Mouse (Mus musculus): ENCODE measurements at regions not wholly inside any gene's neighbourhood (a gene's known extent, or its start where the extent isn't known, plus 50 kb on each side); places are given as distances from the start of the nearest gene placed in this dataset.

DNA sequence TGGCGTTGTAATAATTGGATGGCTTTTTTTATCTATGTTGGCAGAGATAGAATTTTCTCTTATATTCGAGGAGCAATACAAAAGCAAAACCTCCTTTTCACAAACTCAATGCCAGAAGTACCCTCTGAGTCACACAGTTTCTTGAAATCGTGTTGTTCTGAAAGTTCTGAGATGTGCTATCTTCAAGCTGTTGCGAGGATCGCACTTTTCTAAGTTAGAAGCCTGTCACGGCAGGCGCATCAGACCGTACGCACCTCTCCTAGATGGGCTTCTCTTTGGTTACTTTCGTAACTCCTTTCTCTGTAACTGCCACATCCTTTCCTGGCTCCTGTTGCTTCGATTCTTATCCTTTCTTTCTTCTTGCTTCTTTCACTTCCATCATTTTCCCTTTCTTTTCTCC lies 271.2 kb upstream of the Arrdc3 start:
- Histone ChIP-seq H3K27me3 (no peaks in the 10 kb centered on the region), H3K36me3 (no peaks in the 10 kb centered on the region), H3K9me3 (no peaks in the 10 kb centered on the region), H3K9ac (replicated peaks) (no peak overlapping the region), H3K4me2 (replicated peaks) (no peak overlapping the region), H3K27ac (replicated peaks) (no peak overlapping the region), H3K4me1 (peaks cover 9% of the 10 kb centered on the region; the same call in 1 of the 2 replicates), H3K4me3 (no peak overlapping the region)
- 84% methylated on average over 11 of the region's 11 CpGs for WGBS
- ATAC-seq (ENCODE audit: low FRiP score, low read depth): no peak

DNA sequence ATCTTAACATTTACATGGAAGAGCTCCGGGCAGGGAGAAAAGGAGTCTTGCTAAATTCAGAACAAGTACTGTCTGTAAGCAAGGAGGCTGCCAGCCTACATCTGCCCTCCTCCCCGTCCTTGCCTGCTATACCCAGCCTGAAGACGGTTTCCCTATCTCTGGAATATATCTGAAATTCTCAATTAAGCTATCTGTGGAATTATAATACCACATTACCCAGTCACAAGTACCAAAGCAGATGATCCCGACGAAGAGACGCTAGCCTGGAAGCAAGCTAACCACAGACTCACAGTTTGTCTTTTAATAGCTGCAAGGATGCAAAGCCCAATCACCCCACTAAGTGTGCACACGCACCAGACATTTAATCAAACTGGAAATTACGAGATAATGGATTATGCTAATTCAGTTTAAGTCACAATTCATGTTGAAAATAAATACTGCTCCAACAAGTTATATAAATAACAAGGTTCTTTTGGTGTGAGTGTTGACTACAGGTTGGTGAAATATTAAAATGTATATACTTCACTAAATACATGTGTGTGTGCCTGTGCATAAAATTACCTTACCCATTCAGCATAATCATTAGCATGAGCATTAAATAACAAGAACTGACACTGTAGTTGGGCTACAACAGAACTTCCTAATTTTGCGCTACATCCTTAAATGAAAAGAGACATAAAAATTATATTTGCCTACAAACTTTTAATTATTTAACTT lies 269.9 kb upstream of the Arrdc3 start:
- no peak overlapping the region for H3K27ac ChIP-seq (replicated peaks)
- peaks cover 9% of the 10 kb centered on the region; the same call in 1 of the 2 replicates for H3K4me1 ChIP-seq
- no peaks in the 10 kb centered on the region for H3K9me3 ChIP-seq
- no peaks in the 10 kb centered on the region for H3K36me3 ChIP-seq
- no peak overlapping the region for H3K4me2 ChIP-seq (replicated peaks)
- no peaks in the 10 kb centered on the region for H3K27me3 ChIP-seq
- ATAC-seq (ENCODE audit: low FRiP score, low read depth): peak; percentile 61
- no peak overlapping the region for H3K9ac ChIP-seq (replicated peaks)
- no peak overlapping the region for H3K4me3 ChIP-seq
- 65% methylated on average over 9 of the region's 9 CpGs for WGBS

DNA sequence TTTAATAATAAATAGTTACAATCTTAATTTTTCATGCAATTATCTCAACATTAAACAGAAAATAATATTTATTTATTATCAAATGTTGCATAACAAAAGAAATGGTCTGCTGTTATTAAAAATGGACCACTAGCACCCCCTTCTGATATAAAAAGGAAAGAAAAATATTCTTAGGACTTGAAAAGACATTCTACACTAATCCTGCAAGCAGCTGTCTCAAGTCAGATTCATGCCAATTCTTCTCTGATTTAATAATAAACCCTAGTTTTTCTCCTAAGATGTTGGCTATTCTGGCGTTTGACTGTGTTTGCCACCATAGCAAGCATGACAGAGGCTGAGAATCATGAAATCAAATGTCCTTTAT lies 269.3 kb upstream of the Arrdc3 start:
- ATAC-seq (ENCODE audit: low FRiP score, low read depth): peak; percentile 42; the same call in 1 of the 2 replicates
- WGBS: 50% methylated on average over 1 of the region's 1 CpGs
- H3K9ac ChIP-seq (replicated peaks): no peak overlapping the region

DNA sequence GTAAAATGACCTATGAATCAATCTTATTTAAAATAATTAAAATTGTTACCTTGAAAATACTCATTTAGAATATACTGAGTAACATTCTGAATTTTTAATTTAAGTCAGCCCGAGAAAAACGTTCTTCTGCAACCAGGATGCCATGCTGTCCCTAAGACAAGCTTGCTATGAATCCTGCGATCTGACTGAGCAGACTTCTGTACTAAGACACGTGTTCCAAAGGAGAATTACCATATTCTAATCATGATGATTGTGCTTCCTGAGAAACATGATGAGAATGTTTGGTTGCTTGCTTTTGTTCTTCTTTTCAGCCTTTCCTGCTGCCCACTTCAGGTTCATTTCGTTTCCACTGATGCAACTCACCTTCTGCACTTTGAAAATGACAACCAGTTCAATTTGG lies 268.2 kb upstream of the Arrdc3 start:
- Histone ChIP-seq H3K9ac (replicated peaks) (no peak overlapping the region), H3K4me1 (peaks cover 9% of the 10 kb centered on the region; the same call in 1 of the 2 replicates), H3K9me3 (no peaks in the 10 kb centered on the region), H3K4me3 (no peak overlapping the region), H3K27me3 (peaks cover 2% of the 10 kb centered on the region; the same call in 1 of the 2 replicates), H3K4me2 (replicated peaks) (no peak overlapping the region), H3K27ac (replicated peaks) (no peak overlapping the region), H3K36me3 (no peaks in the 10 kb centered on the region)
- 55% methylated on average over 5 of the region's 5 CpGs for WGBS
- ATAC-seq (ENCODE audit: low FRiP score, low read depth): 0 out of 2 replicates have a peak, but pooled peaks have one; percentile 48

More for the DNA sequence above, 269.3 kb upstream of the Arrdc3 start:
- Histone ChIP-seq H3K4me2 (replicated peaks) (no peak overlapping the region), H3K27me3 (no peaks in the 10 kb centered on the region), H3K36me3 (no peaks in the 10 kb centered on the region), H3K4me1 (peaks cover 9% of the 10 kb centered on the region; the same call in 1 of the 2 replicates), H3K4me3 (no peak overlapping the region), H3K27ac (replicated peaks) (no peak overlapping the region), H3K9me3 (no peaks in the 10 kb centered on the region)

DNA sequence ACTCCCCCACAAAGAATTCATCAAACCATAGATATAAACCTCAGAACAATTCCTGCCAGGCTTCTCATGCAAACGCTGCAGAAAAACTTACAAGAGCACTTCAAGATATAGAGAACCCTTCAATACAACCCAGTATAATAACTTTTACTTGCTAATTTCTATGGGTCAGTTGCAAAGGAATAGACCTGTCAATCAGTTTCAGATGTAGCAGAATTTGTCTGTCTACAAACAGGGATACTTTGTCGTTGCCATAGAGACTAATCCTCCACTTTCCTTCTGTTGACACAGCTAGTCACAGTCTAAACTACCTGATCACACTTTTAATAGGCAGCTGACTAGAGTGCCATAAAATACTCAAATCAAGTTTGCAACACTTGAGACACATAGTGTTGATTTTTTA lies 260.2 kb upstream of the Arrdc3 start:
- 8% methylated on average over 2 of the region's 2 CpGs for WGBS
- Histone ChIP-seq H3K27me3 (peaks cover 2% of the 10 kb centered on the region; the same call in 1 of the 2 replicates), H3K9ac (replicated peaks) (no peak overlapping the region), H3K4me3 (no peak overlapping the region), H3K9me3 (no peaks in the 10 kb centered on the region), H3K4me2 (replicated peaks) (no peak overlapping the region; the same call in 1 of the 2 replicates), H3K4me1 (0 out of 2 replicates have a peak, but pooled peaks cover 4% of the 10 kb centered on the region), H3K27ac (replicated peaks) (no peak overlapping the region), H3K36me3 (no peaks in the 10 kb centered on the region)
- peak; percentile 96 for ATAC-seq (ENCODE audit: low FRiP score, low read depth)

DNA sequence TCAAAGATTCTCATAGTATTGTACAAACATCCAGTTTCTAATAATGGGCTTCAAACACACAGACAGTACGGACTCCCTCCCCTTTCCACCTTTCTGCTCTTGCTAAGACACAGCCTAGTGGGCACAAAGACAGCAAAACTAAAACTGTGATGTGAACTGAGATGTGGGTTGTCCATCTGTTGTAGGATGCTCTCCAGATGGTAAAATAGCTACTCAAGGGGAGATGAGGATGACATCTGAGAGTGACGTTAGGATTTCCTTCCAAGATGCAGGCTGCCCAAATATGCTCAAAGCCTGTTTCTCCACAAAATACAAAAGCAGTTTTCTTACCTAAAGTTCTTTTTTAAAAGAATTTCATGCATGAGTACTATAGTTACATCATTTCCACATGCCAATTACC lies 241.8 kb upstream of the Arrdc3 start:
- H3K9me3 ChIP-seq: no peaks in the 10 kb centered on the region
- ATAC-seq (ENCODE audit: low FRiP score, low read depth): no peak
- no peaks in the 10 kb centered on the region for H3K36me3 ChIP-seq
- H3K27ac ChIP-seq (replicated peaks): no peak overlapping the region
- H3K9ac ChIP-seq (replicated peaks): no peak overlapping the region
- H3K27me3 ChIP-seq: no peaks in the 10 kb centered on the region
- 82% methylated on average over 2 of the region's 2 CpGs for WGBS
- no peak overlapping the region for H3K4me2 ChIP-seq (replicated peaks)
- H3K4me3 ChIP-seq: no peak overlapping the region
- H3K4me1 ChIP-seq: no peaks in the 10 kb centered on the region

DNA sequence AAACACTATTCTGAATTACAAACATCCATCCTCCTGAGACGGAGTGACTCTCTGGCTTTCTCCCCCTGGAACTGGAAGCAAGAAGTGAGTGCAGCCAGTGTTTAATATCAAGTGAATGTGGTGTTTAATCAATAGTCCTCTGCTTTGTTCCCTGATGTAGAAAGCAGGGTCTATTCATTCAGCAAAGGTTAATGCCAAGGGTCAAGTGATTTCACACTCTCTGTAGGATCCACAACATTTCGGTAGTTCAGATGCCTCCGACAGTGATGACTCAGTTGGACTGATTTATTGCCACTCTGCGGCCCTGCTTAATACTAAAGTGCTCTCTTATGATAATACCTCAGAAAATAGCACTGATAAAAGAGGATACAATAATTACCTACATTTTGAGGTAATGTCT lies 235.6 kb upstream of the Arrdc3 start:
- Histone ChIP-seq H3K27me3 (no peaks in the 10 kb centered on the region), H3K4me3 (no peak overlapping the region), H3K9ac (replicated peaks) (no peak overlapping the region), H3K27ac (replicated peaks) (no peak overlapping the region), H3K9me3 (no peaks in the 10 kb centered on the region), H3K4me2 (replicated peaks) (no peak overlapping the region), H3K4me1 (peaks cover 7% of the 10 kb centered on the region; the same call in 1 of the 2 replicates), H3K36me3 (no peaks in the 10 kb centered on the region)
- peak; percentile 78 for ATAC-seq (ENCODE audit: low FRiP score, low read depth)
- WGBS: 9% methylated on average over 4 of the region's 4 CpGs

DNA sequence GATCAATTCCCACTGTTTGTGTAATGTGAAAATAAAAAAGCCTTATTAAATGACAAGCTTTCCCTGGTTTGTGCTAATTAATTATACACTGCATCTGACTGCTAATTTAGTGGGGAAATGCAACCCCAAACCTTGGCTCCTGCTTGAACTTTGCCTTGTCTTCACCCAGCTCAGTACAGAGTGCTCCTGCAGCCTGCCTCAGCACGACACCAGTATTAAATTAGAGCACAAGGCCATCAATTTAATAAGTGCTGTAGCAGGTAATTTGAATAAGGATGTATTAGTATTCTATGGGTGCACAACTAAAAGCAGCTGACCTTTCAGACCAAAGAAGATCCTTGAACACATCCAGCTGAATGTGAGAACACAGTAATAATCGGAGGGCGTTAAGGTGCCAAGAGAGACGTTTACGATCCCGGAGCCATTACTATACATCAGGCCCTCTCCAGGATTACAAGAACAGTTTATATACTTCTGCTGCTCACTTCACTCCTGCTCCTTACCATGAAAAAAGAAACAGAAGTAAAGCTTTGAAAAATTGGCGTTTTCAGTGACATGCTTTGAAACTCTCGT lies 230.1 kb upstream of the Arrdc3 start:
- ATAC-seq (ENCODE audit: low FRiP score, low read depth): peak; percentile 34; the same call in 1 of the 2 replicates
- Histone ChIP-seq H3K9me3 (no peaks in the 10 kb centered on the region), H3K36me3 (no peaks in the 10 kb centered on the region), H3K27me3 (no peaks in the 10 kb centered on the region), H3K4me1 (peaks cover 3% of the 10 kb centered on the region; the same call in 1 of the 2 replicates), H3K27ac (replicated peaks) (no peak overlapping the region), H3K4me2 (replicated peaks) (no peak overlapping the region), H3K9ac (replicated peaks) (no peak overlapping the region), H3K4me3 (no peak overlapping the region)
- WGBS: 64% methylated on average over 8 of the region's 8 CpGs

DNA sequence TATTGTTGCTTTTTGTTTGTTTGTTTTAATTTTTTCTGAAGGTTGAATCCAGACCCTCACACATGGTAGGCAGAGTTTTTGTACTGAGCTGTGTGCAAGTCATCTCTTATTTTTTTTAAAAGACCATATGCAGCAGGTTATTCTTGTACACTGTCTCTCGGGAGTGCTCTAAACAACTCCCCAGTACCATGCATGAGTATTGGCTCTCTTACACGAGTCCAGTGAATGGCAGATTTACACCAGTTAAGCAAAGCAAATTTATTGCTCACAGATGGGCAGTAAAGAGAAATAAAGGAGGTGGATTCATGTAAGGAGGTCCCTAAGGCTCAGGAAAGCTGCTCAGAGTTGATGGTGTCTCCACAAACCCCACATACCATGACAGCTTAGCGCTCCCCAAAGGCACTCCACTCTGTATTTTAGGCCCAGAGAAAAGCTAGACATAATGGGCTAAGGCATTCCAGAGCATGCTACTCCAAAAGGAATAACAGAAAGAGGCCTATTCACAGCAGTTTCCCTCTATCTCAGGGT lies 216.9 kb upstream of the Arrdc3 start:
- H3K9me3 ChIP-seq: no peaks in the 10 kb centered on the region
- H3K4me1 ChIP-seq: no peaks in the 10 kb centered on the region
- no peak overlapping the region for H3K4me2 ChIP-seq (replicated peaks)
- WGBS: 76% methylated on average over 3 of the region's 3 CpGs
- no peak overlapping the region for H3K27ac ChIP-seq (replicated peaks)
- H3K36me3 ChIP-seq: no peaks in the 10 kb centered on the region
- no peak overlapping the region for H3K9ac ChIP-seq (replicated peaks)
- no peak for ATAC-seq (ENCODE audit: low FRiP score, low read depth)
- H3K27me3 ChIP-seq: no peaks in the 10 kb centered on the region
- no peak overlapping the region for H3K4me3 ChIP-seq

DNA sequence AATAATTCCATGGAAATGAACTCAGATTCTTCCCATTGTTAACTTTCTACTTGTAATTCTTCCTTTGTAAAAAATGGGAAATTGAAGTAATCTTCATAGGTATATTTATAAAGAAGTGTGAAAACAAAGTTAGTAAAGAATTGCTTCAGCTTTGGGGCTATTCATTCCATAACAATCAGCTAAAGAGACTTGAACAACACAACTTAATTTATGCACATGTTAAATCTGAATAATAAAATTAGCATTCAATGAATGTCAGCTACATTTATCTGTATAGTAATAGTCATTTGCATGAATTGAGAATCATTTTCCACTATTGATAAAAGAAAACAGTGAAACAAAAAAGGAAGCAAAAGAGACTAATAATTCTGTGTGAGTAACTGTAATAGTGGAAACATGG lies 193.3 kb upstream of the Arrdc3 start:
- Histone ChIP-seq H3K9ac (replicated peaks) (no peak overlapping the region), H3K36me3 (no peaks in the 10 kb centered on the region), H3K4me3 (no peak overlapping the region), H3K4me2 (replicated peaks) (no peak overlapping the region), H3K27ac (replicated peaks) (no peak overlapping the region), H3K4me1 (no peaks in the 10 kb centered on the region), H3K9me3 (no peaks in the 10 kb centered on the region), H3K27me3 (no peaks in the 10 kb centered on the region)
- ATAC-seq (ENCODE audit: low FRiP score, low read depth): no peak

DNA sequence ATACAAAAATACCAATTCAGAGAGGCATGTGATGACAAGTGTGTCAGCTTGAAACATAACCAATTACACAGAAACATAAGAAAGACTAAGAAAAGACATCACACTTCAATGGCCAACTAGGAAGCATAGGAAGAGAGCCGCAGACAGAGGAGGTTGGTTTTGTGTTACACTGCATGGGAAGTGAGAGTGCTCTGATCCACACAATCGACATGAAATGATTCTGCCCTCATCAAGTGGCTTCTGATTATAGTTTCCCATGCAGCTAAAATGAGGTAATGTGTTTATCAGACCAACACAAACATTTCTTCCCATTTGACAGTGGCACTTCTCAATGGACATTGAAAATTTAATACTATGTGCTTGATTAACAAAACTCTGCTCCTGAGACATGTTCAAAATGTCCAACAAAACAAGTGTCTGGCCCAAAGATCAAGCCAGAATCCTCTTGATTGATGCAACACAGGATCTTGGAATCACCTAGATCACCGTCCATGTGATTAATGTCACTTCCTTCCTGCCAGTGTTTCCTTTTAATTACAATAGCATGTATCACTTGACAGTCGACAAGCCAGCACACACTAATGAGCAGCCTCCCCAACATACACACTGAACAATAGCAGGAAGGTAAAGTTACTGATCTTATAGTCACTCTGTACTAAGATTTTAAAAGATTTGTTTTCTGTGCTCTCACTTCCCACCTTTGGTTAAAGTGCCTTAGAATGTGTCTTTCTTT lies 192.4 kb upstream of the Arrdc3 start:
- ATAC-seq (ENCODE audit: low FRiP score, low read depth): no peak
- Histone ChIP-seq H3K27ac (replicated peaks) (no peak overlapping the region), H3K4me1 (no peaks in the 10 kb centered on the region), H3K36me3 (no peaks in the 10 kb centered on the region), H3K4me3 (no peak overlapping the region), H3K9ac (replicated peaks) (no peak overlapping the region), H3K4me2 (replicated peaks) (no peak overlapping the region), H3K9me3 (no peaks in the 10 kb centered on the region), H3K27me3 (no peaks in the 10 kb centered on the region)
- 85% methylated on average over 4 of the region's 4 CpGs for WGBS

DNA sequence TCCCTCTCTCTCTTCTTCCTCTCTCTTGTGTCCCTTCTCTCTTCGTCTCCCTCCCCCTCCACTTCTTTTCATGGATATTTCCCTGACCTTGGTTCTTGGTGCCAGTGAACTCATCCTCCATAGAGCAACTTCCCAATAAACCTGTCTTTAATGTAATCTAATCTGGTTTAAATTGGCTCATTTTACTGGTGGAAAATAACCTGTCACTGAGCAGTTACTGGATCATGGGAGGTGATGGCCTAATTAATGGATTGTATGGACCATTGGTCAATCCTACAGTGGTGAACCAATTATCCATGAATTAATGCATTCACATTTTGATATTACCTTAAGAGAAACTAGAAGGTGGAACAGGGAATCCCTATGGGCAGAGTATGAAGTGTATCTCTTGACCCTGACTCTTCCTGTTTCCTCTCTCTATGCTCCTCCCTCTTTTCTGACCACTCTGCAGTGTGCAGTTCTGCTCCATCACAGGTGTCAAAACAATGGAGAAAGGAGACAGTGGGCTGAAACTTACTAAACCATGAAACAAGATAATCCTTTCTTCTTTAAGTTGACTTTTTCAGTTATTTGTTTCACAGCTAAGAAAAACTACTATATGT lies 187.5 kb upstream of the Arrdc3 start:
- no peak overlapping the region for H3K27ac ChIP-seq (replicated peaks)
- no peak overlapping the region for H3K4me3 ChIP-seq
- no peaks in the 10 kb centered on the region for H3K36me3 ChIP-seq
- 73% methylated on average over 1 of the region's 1 CpGs for WGBS
- no peaks in the 10 kb centered on the region for H3K9me3 ChIP-seq
- ATAC-seq (ENCODE audit: low FRiP score, low read depth): no peak
- H3K9ac ChIP-seq (replicated peaks): no peak overlapping the region
- H3K4me2 ChIP-seq (replicated peaks): no peak overlapping the region
- no peaks in the 10 kb centered on the region for H3K4me1 ChIP-seq
- no peaks in the 10 kb centered on the region for H3K27me3 ChIP-seq
